Mouse (Mus musculus) G1E-ER4 (cell line): ENCODE results near the gene Mex3b. TPM values are rescaled to one million over a fixed set of nuclear protein-coding genes. Genes with fewer than 3 reads are reported as not detected.

Source experiments
- GATA1 ChIP-seq: IDR thresholded peaks from one replicate; pipeline ENCODE4 v1.8.0; 2012; ENCODE audit warnings: low read length, inconsistent platforms
- polyA plus RNA-seq: library from polyadenylated mRNA; stranded (reverse); fragments of >175 nt; gene quantifications from 2 replicates; pipeline ENCODE4 v1.2.3, GENCODE M21; 2012

Mex3b gene
- polyA plus RNA-seq, 1 experiment = not detected

DNA sequence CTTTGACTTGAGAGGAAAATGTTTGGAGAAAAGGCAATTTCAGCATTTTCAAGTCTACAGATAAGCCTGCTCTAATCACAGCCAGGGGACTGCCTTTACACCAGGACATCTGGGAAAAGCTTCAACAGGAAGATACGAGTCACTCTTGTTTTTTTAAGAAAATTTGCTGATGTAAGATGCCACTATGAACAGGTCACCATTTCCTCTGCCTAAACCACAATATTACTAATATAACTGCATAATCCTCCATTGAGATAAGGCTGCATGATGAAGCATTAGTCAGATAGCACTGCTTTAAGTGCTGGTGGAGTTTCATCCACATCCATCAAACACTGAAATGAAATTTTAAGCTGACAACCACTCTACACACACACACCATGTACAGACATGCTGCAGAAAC, 27.2 kb downstream of the Mex3b start:
- no peak for TF ChIP-seq GATA1

DNA sequence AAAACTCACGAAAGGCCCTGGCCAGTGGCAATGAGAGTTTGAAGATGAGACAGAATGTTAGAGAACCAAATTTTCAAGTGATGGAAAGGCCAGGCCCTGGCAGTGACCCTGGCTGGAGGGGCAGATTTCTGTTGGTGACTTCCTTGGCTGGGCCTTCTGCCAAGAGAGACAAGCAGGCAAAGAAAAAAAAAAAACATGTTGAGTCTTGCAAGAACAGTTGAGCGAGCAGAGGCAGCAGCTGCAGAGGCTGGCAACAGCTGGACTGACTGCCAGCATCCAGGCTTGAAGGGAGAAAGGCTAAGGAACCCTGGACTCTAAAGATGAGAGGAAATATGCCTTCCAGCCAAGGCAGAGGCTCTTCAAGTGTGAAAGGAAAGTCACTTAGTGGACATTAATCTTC, 28.5 kb downstream of the Mex3b start:
- no peak for TF ChIP-seq GATA1

DNA sequence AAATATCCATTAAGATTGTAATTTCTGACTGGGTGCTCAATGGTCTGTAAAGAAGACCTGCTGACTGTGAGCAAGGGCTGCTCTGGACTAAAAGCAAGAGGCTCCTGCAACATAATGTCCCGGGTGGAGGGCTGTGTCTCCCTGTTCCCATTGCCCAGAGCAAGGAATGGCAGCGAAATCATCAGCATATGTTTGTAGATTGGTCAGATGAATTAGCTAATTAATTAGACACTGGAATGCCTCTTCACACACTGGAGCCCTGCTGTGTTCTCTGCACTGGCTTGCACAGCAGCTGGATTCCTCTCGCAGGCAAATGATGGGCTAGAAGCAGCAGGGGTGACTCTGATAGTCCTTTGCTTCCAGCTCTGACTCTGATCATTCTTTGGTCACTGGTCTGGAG, 29.6 kb downstream of the Mex3b start:
- no peak for TF ChIP-seq GATA1

DNA sequence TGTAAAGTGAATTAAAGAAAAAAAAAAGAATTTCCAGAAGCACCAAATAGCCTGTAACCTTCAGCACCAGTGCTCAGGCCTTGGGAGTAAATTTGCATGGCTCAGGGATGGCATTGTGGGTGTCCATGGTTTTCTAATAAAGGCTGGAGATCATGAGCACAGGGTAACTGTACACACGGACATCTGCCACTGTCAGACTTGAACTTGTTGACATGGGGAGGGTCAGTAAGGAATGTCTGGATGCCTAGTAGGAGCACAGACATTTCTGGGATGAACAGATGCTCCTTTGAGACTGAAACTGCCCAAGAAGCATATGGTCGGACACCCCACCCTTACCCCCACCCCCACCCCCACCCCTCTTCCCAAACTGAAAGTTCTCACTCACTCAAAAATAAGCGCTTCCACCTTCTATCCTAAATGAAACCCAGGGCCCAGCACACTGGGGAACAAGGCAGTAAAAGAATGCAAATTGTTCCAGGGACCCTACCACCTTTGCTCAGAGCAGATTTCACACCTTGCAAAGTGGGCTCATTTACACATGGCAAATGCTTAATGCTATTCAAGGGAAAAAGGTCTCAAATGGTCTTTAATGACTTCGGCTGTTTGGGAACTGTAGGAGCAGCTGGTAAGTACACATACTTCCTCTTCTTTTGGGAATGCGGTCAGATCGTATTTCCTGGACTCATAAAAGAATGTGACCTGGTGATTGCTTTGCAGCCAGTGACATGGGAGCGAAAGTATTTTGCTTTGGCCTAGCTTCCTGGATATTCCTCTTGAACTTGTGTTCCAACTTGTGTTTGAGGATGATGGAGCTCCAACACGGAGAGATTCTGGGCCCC, 32.5 kb downstream of the Mex3b start:
- TF ChIP-seq GATA1 = no peak

DNA sequence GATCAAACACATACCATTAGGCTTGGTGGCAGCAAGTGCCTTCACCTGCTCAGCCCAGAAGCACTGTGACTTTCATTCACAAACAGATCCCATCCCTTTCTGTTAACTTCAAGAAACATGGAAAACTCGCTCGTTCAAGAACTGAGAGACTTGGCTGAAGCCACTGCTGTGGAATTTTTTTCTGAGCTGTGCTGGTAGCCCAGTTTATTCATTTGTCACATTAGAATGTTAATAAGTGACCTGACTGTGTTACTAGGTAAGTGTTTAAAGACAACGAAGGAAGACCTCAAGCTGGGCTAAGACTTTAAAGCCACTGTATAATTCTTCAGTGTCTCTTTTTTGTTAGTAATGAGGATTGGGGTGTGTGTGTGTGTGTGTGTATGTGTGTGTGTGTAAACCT, 35.9 kb downstream of the Mex3b start:
- no peak for TF ChIP-seq GATA1

DNA sequence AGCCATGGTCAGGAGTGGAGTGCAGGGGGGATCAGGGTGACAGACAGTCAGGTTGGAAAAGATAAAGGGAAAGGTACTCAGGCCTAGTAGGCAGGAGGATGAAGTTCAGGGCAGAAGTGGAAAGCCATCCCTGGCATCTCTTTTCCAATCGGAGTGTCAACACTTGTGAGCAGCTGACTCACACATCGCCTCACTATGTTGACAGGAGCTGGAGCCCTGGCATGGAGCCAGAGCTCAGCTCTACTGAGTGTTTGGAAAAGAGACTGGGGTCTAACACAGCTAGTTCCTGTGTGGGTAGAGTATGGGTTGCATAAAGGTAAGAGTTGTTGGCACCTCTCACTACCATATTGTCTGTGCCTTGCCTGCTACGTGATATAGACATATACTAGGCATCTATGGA, 38.4 kb downstream of the Mex3b start:
- TF ChIP-seq GATA1 = no peak

DNA sequence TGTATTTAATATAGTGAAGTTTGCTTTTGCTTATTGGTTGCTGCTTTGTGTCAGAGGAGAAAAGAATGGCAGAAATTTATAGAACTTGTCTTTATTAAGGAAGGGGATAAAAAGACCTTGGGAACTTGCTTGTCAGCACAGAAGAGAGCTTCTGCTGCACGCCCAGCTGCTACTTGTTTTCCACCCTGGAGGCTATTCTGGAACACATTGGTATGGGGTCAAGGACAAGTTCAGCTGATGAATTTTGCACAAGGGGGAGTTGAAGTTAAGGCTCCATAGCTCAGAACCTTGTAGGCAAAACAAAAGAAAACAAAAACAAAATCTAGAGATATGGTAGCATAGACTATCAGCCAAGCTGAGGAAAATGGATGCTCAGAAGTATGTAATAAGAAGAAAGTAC, 39.9 kb downstream of the Mex3b start:
- no peak for TF ChIP-seq GATA1

DNA sequence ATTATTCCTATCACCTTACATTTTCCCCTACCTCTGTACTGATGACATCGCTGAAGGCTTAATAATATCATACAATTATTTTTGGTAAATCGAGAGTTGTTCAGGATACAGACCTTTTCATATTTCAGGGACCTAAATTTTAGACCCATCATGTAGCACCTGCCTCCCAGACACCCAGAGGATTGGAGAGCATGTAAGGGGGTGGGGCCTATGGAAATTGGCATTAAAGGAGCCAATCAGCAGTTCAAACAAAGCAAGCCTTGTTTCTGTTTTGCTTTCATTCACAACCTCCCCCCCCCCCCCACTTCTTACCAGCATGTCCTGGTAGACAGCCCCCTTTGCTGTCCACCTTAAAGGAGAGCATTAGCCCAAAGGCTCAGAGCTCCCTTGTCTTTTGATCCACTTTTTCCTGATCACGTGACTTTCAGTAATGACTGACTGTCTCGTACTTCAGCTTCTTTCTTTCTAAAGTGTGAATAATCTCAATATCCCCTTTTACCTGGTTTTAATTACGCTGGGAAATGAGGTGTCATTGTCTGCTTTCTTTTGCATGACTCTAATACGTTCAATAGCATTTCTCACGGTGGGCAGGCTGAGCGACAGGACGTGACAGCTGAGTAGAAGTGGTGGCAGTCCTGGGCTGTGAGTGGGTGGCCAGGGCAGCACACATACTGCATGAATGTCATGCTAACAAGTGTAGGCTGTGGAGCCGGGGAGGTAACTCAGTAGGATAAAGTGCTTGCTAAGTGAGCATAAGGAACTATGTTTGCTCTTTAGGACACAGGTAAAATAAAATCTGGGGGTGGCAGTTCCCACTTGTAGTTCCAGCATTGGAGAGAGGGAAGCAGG, 43.6 kb downstream of the Mex3b start:
- TF ChIP-seq GATA1 = no peak

DNA sequence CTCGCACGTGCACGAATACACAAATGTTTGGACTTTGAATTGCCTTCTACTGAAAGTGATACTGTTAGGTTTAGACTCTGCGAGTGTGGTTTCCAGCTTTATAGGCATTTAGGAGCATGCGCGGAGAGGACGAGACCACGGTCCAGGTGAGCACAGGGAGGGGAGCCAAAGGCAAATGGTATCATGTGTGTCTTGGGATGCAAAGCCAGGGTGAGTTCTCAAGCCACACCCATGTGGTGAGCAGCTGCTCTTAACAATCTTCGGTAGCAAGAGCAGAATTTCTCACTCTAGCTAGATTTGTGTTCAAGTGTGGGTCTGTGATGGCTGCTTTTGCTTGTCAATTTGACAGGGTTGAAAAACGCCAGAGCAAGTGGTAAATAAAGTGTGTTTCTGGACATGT, 44.4 kb downstream of the Mex3b start:
- TF ChIP-seq GATA1 = no peak

DNA sequence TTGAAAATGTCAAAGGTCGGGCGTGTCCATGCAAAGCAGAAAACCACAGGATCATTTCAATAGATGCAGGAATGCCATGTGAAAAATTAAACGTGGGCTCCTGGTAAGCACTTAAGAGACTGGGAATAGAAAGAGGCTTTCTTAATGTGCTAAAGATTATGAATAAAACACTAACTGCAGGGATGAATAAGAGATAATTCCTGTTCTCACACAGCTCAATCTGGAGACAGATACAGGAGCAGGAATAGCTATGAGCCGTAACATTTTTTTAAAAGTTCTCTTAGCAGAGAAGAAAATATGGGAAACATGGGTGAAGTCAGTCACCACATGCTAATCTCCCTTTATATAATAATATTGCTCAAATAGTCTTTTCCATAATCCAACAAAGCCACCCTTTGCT, 47.2 kb downstream of the Mex3b start:
- no peak for TF ChIP-seq GATA1

Other genes with a start within 250 kb of the Mex3b start
- 0.02 and 0.25 TPM in 2 replicates for gene Saxo2, start 218.8 kb upstream of the Mex3b start, polyA plus RNA-seq
- gene Efl1, start 218.7 kb upstream of the Mex3b start, polyA plus RNA-seq = 5.7 and 7.8 TPM in 2 replicates